Mouse (Mus musculus): Measurements from ENCODE around the gene Pafah1b2.

The Pafah1b2 gene

GRCm38 (mm10) chr9:45939794-45940193, 72.7 kb downstream of the Pafah1b2 start:
- DNase-seq = no peak

GRCm38 (mm10) chr9:45938952-45939637, 73.4 kb downstream of the Pafah1b2 start:
- DNase-seq = no peak

GRCm38 (mm10) chr9:45938088-45938487, 74.4 kb downstream of the Pafah1b2 start:
- no peak for DNase-seq

DNA sequence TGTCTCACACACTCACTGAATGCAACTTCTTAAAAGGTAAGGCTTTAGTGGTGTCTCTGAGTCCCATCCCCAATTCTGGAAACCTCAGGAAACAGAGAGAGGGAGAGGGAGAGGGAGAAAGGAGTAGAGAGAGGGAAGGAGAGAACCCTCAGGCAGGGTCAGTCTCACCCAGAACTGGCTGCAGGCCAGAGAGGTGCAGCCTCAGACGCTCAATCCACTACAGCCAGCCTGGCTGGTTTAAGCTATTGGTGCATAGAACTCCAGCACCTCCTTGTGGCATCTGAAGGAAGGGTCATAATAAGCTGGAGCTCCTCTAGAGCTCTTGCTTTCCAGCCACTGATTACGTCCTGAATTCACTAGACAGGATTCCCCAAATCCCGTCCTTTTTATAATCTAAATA, 75.6 kb downstream of the Pafah1b2 start:
- peak; percentile 83 to 84 for DNase-seq

DNA sequence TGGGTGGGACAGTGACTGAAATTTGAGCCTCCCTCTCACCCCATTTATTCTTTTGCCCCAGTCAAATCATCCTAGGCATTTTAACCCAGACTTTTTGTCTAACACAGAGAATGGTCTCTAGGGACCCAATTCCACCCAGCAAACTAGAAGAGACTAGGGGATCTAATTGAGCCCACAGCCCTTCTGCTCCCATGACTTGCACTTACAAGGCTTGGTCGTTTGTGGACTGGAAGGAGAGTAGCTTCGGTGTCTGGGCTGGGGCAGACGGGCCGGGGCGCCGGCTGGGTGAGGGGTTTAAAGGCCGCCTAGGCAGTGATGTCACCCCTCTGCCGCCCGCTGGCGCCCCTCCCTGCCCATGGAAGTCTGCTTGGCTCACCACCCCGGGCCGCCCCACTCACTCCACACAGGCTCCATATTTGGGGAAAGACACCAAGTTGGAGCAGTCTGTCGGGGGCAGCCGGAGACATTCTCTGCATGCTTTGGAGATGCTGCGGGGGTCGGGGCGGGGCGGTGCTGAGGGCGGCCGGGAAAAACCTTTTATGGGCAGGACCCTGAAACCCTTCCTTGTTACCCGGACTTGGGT, 76.8 kb downstream of the Pafah1b2 start, which contains the start of gene Tagln:
Gene Tagln (minus strand): TSS at position 431 of the 583 bp plus-strand sequence.
- peak; percentile 81 to 90 for DNase-seq

DNA sequence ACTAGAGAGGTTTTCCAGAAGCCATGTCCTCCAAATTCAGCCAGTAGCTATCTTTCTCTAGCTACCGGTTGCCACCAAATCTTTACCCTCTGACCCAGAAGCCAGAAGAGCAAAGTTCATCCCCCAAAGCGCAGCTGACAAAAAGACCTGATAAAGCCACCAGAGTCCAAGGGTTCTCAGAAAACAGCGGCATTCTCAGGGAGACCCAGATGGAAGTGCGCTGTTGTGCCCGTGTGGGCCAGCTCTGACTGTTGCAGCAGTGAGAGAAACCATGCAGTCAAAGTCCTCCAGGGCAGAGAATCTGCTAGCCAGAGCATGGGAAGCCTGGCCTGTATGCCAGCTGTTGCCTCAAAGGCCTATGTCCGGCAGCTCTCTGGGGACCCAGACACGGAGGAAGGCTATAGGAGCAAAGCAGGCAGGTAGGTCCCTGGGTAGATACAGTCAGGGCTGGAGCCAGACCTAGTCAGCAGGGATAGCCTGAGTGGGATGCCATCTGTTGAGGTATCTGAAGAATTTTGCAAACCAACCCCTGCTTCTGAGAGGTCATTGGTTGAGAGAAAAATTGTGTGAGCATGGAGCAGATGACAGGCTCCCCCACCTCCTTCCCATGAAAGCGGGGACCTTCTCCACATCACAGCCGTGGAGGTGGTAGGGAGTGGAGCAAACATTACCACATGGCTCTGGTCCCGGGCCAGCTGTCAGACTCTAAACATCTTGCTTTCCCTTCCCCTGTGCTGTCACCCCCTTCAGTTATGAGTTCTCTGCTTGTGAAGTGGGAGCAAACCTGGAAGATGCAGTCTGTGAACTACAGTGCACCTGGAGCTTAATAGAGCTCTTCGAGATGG, 79.7 kb downstream of the Pafah1b2 start:
- peak in 1 of 2 experiments; percentile 59 for DNase-seq

DNA sequence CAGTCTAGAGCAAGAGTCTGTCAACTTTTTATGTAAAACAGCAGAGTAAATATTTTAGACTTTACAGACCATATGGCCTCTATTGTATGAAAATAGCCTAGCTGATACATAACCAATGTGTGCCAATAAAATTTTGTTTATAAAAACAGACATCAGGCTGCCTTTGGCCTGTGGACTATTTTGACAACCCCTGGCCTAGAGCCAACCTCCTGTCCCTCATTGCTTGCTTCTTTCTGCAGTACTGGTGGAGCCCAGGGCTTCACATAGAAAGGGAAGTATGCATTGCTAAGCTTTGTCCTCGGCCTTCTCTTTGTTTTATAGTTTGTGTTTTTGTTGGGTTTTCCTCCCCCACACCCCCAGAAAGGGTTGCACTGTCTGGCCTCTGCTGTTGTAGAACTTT, 80.5 kb downstream of the Pafah1b2 start:
- peak; percentile 52 to 75 for DNase-seq

DNA sequence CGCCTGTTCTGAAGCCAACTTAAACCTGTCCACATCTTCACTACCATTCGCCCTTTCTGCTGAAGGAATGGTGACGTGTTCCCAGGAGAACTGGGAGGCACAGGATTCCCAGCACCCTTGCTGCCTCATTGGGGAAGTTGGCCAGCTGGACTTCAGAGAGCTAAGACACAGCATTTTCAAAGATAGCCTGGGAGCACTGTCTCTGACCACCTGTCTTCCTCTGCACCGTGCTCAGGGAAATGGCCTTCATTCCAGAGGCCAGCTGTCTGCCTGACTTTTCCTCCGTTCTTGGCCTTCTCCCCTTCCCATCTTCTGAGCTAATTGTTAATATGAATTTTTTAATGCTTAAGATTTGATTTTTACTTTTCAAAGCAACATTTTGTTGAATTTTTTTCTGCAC, 83.2 kb downstream of the Pafah1b2 start:
- DNase-seq = no peak

GRCm38 (mm10) chr9:45919895-45920294, 92.6 kb downstream of the Pafah1b2 start:
- peak; percentile 51 to 63 for DNase-seq

- DNase-seq = peak; percentile 76 to 88
These were observed 95.2 kb downstream of the Pafah1b2 start for GRCm38 (mm10) chr9:45917041-45917934.

- no peak for DNase-seq
These were observed 96.8 kb downstream of the Pafah1b2 start for GRCm38 (mm10) chr9:45915659-45916058.

All from lung, postnatal 4 days (tissue).